Mouse (Mus musculus) MEL (cell line): Measurements from ENCODE around the gene Fam43b.

ENCODE experiments used
- CHD2 ChIP-seq: IDR thresholded peaks from 2 replicates; pipeline ENCODE4 v1.6.1; 2011; ENCODE audit warnings: low read length, improper control_type of control experiment
- CTCF ChIP-seq, 3 experiments: IDR thresholded peaks in 2 of 3; conservative IDR thresholded peaks in 1 of 3; 2 replicates each; pipeline ENCODE4 v1.5.1; 2011 to 2012; ENCODE audit warnings: low read length in 3 of 3, low read depth in 2 of 3, mild to moderate bottlenecking in 2 of 3, improper control_type of control experiment in 1 of 3, inconsistent platforms in 1 of 3, mixed read lengths in 1 of 3, moderate library complexity in 1 of 3; ENCODE audit not compliant: control insufficient read depth in 1 of 3, insufficient read depth in 1 of 3, poor library complexity in 1 of 3, severe bottlenecking in 1 of 3
- E2F4 ChIP-seq: IDR thresholded peaks from 2 replicates; pipeline ENCODE4 v1.6.1; 2011; ENCODE audit warnings: low read depth, low read length, improper control_type of control experiment, borderline replicate concordance
- EP300 ChIP-seq, 2 experiments: IDR thresholded peaks; 2 replicates each; pipeline ENCODE4 v1.6.1; 2011; ENCODE audit warnings: improper control_type of control experiment in 2 of 2, low read length in 2 of 2, low read depth in 1 of 2, mild to moderate bottlenecking in 1 of 2
- GATA1 ChIP-seq: IDR thresholded peaks from 2 replicates; pipeline ENCODE4 v1.6.1; 2011; ENCODE audit warnings: low read depth, low read length, improper control_type of control experiment
- MAX ChIP-seq: IDR thresholded peaks from 2 replicates; pipeline ENCODE4 v1.6.1; 2011; ENCODE audit warnings: low read length, improper control_type of control experiment
- MXI1 ChIP-seq: IDR thresholded peaks from 2 replicates; pipeline ENCODE4 v1.6.1; 2011; ENCODE audit warnings: mild to moderate bottlenecking, low read depth, low read length, improper control_type of control experiment
- NRF1 ChIP-seq: IDR thresholded peaks from 2 replicates; pipeline ENCODE4 v1.6.1; 2014; ENCODE audit warnings: low read depth, mild to moderate bottlenecking, inconsistent platforms, low read length, improper control_type of control experiment, moderate library complexity; ENCODE audit not compliant: poor library complexity, insufficient read depth, severe bottlenecking
- POLR2A ChIP-seq, 2 experiments: IDR thresholded peaks; 2 replicates each; pipeline ENCODE4 v1.6.1; 2011 to 2012; ENCODE audit warnings: low read length in 2 of 2, mild to moderate bottlenecking in 2 of 2, control low read depth in 1 of 2, improper control_type of control experiment in 1 of 2, low read depth in 1 of 2, moderate library complexity in 1 of 2; ENCODE audit not compliant: control insufficient read depth in 1 of 2, insufficient read depth in 1 of 2, poor library complexity in 1 of 2
- RCOR1 ChIP-seq: IDR thresholded peaks from 2 replicates; pipeline ENCODE4 v1.6.1; 2012; ENCODE audit warnings: low read depth, mild to moderate bottlenecking, inconsistent platforms, low read length, improper control_type of control experiment
- USF1 ChIP-seq: IDR thresholded peaks from 2 replicates; pipeline ENCODE4 v1.6.1; 2014; ENCODE audit warnings: low read depth, mild to moderate bottlenecking, inconsistent platforms, low read length, improper control_type of control experiment, moderate library complexity
- USF2 ChIP-seq, 2 experiments: IDR thresholded peaks; 2 replicates each; pipeline ENCODE4 v1.6.1; 2011 to 2012; ENCODE audit warnings: improper control_type of control experiment in 2 of 2, low read length in 2 of 2, borderline replicate concordance in 1 of 2, inconsistent platforms in 1 of 2, low read depth in 1 of 2, mild to moderate bottlenecking in 1 of 2; ENCODE audit not compliant: insufficient read depth in 1 of 2
- ZKSCAN1 ChIP-seq: IDR thresholded peaks from 2 replicates; pipeline ENCODE4 v1.6.1; 2012; ENCODE audit warnings: low read depth, mild to moderate bottlenecking, inconsistent platforms, low read length, improper control_type of control experiment, moderate library complexity

DNA sequence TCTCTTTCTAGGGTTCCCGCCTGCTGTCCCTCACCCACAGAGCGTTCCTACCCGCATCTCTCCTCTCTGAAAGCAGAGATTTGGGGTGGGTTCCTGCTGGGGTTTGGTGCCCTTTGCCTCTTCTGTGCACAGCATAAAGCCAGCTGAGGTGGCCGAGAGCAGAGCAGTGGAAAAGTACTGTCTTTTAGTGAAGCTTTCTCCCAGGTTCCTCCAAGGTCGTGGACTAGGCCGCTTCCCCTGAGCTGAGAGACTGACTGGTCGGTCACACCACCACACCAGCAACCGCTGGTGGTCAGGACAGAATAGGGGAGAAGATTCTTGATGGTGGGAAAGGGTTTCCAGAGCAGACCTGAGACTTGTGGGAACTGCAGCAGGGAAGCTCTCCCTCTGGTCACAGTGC is 383 bp upstream of the Fam43b start:
- TF ChIP-seq NRF1 (no peak), CTCF (IDR thresholded peaks at IDR 0.05 in 2 of 3, conservative IDR thresholded peaks at IDR 0.05 in 1 of 3; ENCODE audit: control insufficient read depth in 1 of 3, insufficient read depth in 1 of 3, low read depth in 2 of 3, low read length in 3 of 3, poor library complexity in 1 of 3, severe bottlenecking in 1 of 3) (no peak), EP300 (IDR thresholded peaks at IDR 0.05; ENCODE audit: low read depth in 1 of 2, low read length in 2 of 2) (no peak), USF2 (IDR thresholded peaks at IDR 0.05; ENCODE audit: borderline replicate concordance in 1 of 2, insufficient read depth in 1 of 2, low read depth in 1 of 2, low read length in 2 of 2) (no peak), POLR2A (IDR thresholded peaks at IDR 0.05; ENCODE audit: control insufficient read depth in 1 of 2, insufficient read depth in 1 of 2, low read depth in 1 of 2, low read length in 2 of 2, poor library complexity in 1 of 2) (no peak), ZKSCAN1 (no peak), MAX (no peak), USF1 (no peak), GATA1 (no peak), RCOR1 (no peak), MXI1 (no peak), E2F4 (no peak), CHD2 (no peak)
